Mouse (Mus musculus) liver, embryonic 16.5 days (tissue): ENCODE measurements around the gene Spire2. TPM values are rescaled to one million over a fixed set of nuclear protein-coding genes. Genes with fewer than 3 reads are reported as not detected.
"Not testable (repeated sequence)": the region's sequence is repeated elsewhere in the genome, so short reads cannot be mapped to it uniquely, and the experiment has no call there.

ENCODE experiments used
- ATAC-seq: fragments of 200-750 bp; cut with Nextera tagmentation; 2 replicates; pipeline ENCODE4 v1.8.0; 2017; ENCODE audit warnings: low read depth, mild to moderate bottlenecking, moderate number of reproducible peaks, moderate library complexity
- H3K27ac ChIP-seq: fragments of 300-500 bp; sonication (generic); 2 replicates; pipeline ENCODE4 v1.5.1; 2014; ENCODE audit warnings: mild to moderate bottlenecking, low read length
- H3K27me3 ChIP-seq: fragments of 300-500 bp; sonication (generic); 2 replicates; pipeline ENCODE4 v1.6.1; 2014; ENCODE audit warnings: low read depth, low read length, mixed read lengths; ENCODE audit not compliant: control insufficient read depth, insufficient read depth
- H3K36me3 ChIP-seq: fragments of 300-500 bp; sonication (generic); 2 replicates; pipeline ENCODE4 v1.6.1; 2014; ENCODE audit warnings: mild to moderate bottlenecking; ENCODE audit not compliant: control insufficient read depth, insufficient read depth
- H3K4me1 ChIP-seq: fragments of 300-500 bp; sonication (generic); 2 replicates; pipeline ENCODE4 v1.6.1; 2014; ENCODE audit warnings: low read depth, low read length, mixed read lengths; ENCODE audit not compliant: control insufficient read depth
- H3K4me2 ChIP-seq: fragments of 300-500 bp; sonication (generic); 2 replicates; pipeline ENCODE4 v1.6.1; 2014; ENCODE audit warnings: low read depth, low read length, mixed read lengths
- H3K4me3 ChIP-seq: fragments of 300-500 bp; sonication (generic); 2 replicates; pipeline ENCODE4 v1.5.1; 2014; ENCODE audit warnings: low read depth, mild to moderate bottlenecking, low read length
- H3K9ac ChIP-seq: fragments of 300-500 bp; sonication (generic); 2 replicates; pipeline ENCODE4 v1.6.1; 2014; ENCODE audit warnings: low read depth, low read length
- H3K9me3 ChIP-seq: fragments of 300-500 bp; sonication (generic); replicated peaks from 2 replicates; pipeline ENCODE4 v1.6.1; 2016; ENCODE audit warnings: low read length; ENCODE audit not compliant: control insufficient read depth
- WGBS: fragments of 180-500 bp; shearing (Covaris S2); extraction: QIAGEN DNeasy Blood & Tissue Kit; methylation state at CpG from one replicate; pipeline ENCODE4 v1.1.7; 2014; ENCODE audit not compliant: insufficient replicate concordance; 5-methylcytosine and 5-hydroxymethylcytosine counted together
- polyA plus RNA-seq: library from polyadenylated mRNA; unstranded; fragments of >200 nt; fragmentation: Nextera tagmentation; extraction: Ambion mirVana; gene quantifications from 2 replicates; pipeline ENCODE4 v1.2.1, GENCODE M21; 2015

Gene Spire2
- polyA plus RNA-seq, 1 experiment from 2014 or later: 2.4 TPM

DNA sequence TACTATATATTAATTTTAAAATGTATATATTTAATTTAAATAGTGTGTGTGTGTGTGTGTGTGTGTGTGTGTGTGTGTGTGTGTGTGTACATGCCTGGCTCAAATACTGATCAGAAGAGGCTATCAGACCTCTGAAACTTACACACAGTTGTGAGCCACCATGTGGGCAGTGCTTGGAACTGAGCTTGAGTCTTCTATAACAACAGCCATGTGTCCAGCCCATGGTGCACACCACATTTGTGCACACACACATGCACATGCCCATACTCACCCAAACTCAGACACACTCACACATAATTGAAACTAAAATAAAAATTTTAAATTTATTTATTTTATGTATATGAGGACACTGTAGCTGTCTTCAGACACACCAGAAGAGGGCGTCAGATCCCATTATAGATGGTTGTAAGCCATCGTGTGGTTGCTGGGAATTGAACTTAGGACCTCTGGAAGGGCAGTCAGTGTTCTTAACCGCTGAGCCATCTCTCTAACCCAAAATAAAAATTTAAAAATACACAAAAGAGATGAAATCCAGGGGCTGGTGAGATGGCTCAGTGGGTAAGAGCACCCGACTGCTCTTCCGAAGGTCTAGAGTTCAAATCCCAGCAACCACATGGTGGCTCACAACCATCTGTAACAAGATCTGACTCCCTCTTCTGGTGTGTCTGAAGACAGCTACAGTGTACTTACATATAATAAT, 82.6 kb downstream of the Spire2 start:
- H3K27me3 ChIP-seq: peaks cover 32% of the 10 kb centered on the region
- peaks cover 26% of the 10 kb centered on the region for H3K4me1 ChIP-seq
- not testable (repeated sequence) for H3K36me3 ChIP-seq, H3K9ac ChIP-seq, ATAC-seq, H3K9me3 ChIP-seq, H3K4me3 ChIP-seq, H3K4me2 ChIP-seq, H3K27ac ChIP-seq
- 61% methylated on average over 5 of the region's 5 CpGs for WGBS

DNA sequence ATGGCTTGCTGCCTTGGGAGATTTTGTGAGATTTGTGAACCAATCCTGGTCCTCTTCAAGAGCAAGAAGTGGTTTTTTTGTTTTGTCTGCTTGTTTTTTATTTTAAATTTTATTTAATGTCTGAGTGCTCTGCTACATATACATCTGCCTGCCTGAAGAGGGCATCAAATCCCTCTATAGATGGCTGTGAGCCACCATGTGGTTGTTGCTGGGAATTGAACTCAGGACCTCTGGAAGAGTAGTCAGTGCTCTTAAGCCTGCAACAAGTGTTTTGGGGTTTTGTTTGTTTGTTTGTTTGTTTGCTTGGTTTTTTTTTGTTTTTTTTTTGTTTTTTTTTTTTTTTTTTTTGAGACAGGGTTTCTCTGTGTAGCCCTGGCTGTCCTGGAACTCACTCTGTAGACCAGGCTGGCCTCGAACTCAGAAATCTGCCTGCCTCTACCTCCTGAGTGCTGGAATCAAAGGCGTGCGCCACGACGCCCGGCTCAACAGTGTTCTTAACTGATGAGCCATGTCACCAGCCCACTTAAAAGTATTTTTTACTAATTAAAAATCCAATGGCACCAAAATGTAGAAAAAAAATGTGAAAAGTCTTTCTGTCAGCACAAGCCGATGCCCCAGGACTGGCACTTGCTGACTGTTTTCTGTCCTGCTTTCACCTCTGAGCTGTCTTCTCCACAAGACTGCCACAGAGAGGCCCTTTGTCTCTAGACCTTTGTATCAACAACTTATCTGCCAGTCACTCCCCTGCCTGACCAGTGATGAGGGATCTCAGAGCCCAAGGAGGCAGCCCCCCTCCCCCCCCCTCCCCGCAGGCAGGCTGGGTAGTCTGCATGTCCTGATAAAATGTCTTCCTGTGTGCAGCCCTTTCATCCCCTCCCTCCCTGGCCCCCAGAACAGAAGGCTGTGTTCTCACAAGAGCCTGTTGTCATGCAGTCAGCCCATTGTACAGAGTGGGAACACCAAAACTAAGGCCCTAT, 83.7 kb downstream of the Spire2 start:
- Histone ChIP-seq H3K9ac (peak overlapping the region; percentile 9; the same call in 1 of the 2 replicates), H3K36me3 (no peaks in the 10 kb centered on the region), H3K4me2 (no peak overlapping the region), H3K27me3 (peaks cover 21% of the 10 kb centered on the region), H3K27ac (0 out of 2 replicates have a peak overlapping the region, but pooled peaks have one; percentile 48), H3K4me3 (no peak overlapping the region), H3K9me3 (no peaks in the 10 kb centered on the region), H3K4me1 (peaks cover 21% of the 10 kb centered on the region)
- 32% methylated on average over 8 of the region's 8 CpGs for WGBS
- peak; percentile 85 for ATAC-seq

DNA sequence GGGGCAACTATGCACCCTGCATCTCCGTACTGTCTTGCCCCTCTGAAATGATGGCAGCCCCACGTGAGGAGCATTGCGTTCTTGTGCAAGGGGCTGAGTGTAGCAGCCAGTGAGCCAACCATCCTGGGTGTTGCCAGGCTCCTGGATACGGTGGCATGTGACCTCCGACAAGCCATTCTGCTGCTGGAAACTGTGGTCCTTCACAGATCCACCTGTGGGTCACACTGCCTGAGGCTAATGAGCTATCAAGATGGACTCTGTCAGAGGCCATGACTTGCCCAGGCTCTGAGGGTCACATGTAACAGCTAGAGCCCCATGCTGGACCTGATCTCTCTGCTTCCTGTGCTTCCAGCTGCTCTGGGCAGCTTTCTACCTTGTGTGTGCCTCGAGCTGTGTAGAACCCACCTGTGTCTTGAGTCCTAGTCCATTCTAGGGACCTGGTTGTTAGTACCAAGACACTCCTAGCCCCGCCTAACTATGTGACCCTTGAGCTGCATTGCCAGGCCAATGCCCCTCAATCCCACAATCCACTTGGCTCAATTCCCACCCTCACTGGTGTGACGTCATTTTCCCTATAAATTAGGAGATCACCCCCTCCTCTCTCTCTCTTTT, 84.5 kb downstream of the Spire2 start:
- peaks cover 13% of the 10 kb centered on the region for H3K27me3 ChIP-seq
- H3K36me3 ChIP-seq: no peaks in the 10 kb centered on the region
- peak; percentile 14; the same call in 1 of the 2 replicates for ATAC-seq
- 47% methylated on average over 8 of the region's 8 CpGs for WGBS
- H3K9me3 ChIP-seq: no peaks in the 10 kb centered on the region
- H3K9ac ChIP-seq: peak overlapping the region; percentile 9; the same call in 1 of the 2 replicates
- no peak overlapping the region for H3K4me3 ChIP-seq
- no peak overlapping the region for H3K4me2 ChIP-seq
- H3K27ac ChIP-seq: no peak overlapping the region
- H3K4me1 ChIP-seq: peaks cover 15% of the 10 kb centered on the region

Other genes with a start within 250 kb of the Spire2 start
- 732 and 803 TPM in 2 replicates for gene Rpl13, start 230.4 kb upstream of the Spire2 start, polyA plus RNA-seq
- gene Cpne7, start 215.3 kb upstream of the Spire2 start, polyA plus RNA-seq: 0.29 and 0.32 TPM in 2 replicates
- 0.74 and 0.89 TPM in 2 replicates for gene Sult5a1, start 174.4 kb upstream of the Spire2 start, polyA plus RNA-seq
- 0.12 and 0.39 TPM in 2 replicates for gene Dpep1, start 146.5 kb upstream of the Spire2 start, polyA plus RNA-seq
- 55.9 and 59.6 TPM in 2 replicates for gene Chmp1a, start 120.0 kb upstream of the Spire2 start, polyA plus RNA-seq
- gene Spata33, start 119.9 kb upstream of the Spire2 start, polyA plus RNA-seq: 0.14 and 0.21 TPM in 2 replicates
- 8.8 and 8.9 TPM in 2 replicates for gene Cdk10, start 107.9 kb upstream of the Spire2 start, polyA plus RNA-seq
- 3.2 and 3.3 TPM in 2 replicates for gene Spata2l, start 96.5 kb upstream of the Spire2 start, polyA plus RNA-seq
- gene Zfp276, start 78.5 kb upstream of the Spire2 start, polyA plus RNA-seq: 7.5 and 7.8 TPM in 2 replicates
- 4.8 and 5.6 TPM in 2 replicates for gene Vps9d1, start 78.4 kb upstream of the Spire2 start, polyA plus RNA-seq
- 14.4 and 14.8 TPM in 2 replicates for gene Fanca, start 14.1 kb upstream of the Spire2 start, polyA plus RNA-seq
- gene Tcf25, start 41.0 kb downstream of the Spire2 start, polyA plus RNA-seq: 54.0 and 58.0 TPM in 2 replicates
- not detected in 2 replicates for gene Mc1r, start 74.4 kb downstream of the Spire2 start, polyA plus RNA-seq
- gene Tubb3, start 78.7 kb downstream of the Spire2 start, polyA plus RNA-seq: 0.35 and 0.64 TPM in 2 replicates
- gene Def8, start 90.8 kb downstream of the Spire2 start, polyA plus RNA-seq: 9.9 and 11.3 TPM in 2 replicates
- gene Afg3l1, start 145.2 kb downstream of the Spire2 start, polyA plus RNA-seq: 21.9 and 24.0 TPM in 2 replicates
- 0.15 and 0.21 TPM in 2 replicates for gene Dbndd1, start 182.8 kb downstream of the Spire2 start, polyA plus RNA-seq
- 2.5 and 2.7 TPM in 2 replicates for gene Gas8, start 186.1 kb downstream of the Spire2 start, polyA plus RNA-seq